Mouse (Mus musculus): ENCODE measurements around the gene Golga7b. TPM values are rescaled to one million over a fixed set of nuclear protein-coding genes. Genes with fewer than 3 reads are reported as not detected.

The Golga7b gene
- not detected in 2 replicates for polyA plus RNA-seq (2012; rRNA removed)

DNA sequence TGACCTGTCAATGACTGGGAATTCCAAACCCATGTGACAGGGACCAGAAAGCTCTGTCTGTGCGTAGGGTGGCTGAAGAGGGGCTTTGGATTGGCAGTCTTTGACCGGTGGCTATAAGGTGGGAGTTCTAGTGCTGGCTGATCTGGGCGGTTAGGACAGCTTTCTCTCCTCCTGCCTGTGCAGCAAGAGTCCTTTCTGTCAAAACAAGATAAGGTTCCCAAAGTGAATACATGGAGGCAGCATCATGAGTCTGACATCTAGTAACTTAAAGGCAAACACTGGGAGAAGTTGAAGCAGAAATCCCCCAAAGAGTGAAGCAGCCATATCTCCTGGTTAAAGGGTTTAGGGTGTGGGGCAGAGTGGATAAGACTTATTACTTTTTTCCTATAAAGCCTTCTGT, at the start of gene Golga7b:
Golga7b (plus strand) TSS at position 56 of the 400 bp plus-strand sequence.

DNA sequence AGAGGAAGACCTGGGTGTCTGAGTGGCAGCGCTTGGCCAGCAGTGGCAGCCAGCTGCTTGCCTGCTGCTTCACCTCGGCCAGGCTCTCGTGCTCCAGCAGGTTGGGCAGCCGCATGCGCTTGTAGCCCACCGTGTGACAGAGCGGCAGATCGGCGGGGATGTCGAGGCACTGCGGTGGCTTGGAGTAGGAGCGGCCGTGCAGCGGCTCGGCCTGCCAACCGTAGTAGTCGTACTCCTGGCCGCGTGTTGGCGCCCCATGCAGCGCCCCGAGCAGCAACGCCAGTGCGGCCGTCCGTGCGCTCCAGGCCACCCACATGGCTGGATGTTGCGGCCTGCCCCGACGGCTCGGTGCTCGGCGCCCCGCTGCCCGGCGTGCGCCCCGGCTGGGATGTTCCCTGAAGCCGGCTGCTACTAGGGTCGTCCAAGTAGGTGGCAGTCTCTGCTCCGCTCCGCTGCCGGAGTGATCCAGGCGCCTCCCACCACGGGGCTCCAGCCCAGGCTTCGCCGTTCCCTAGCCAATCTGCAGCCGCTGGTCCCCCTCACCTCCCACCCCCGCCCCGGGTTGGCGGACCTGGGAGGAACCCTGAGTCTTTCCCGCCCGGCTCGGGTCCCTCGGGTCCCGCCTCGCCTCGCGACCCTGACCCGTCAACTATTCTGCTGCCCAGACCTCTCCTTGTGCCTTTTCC, 45.5 kb upstream of the Golga7b start, which contains the start of gene Sfrp5:
Sfrp5 (minus strand) TSS at position 557 of the 686 bp plus-strand sequence.

Other genes starting within 250 kb of the Golga7b start
- gene Ankrd2, start 211.6 kb upstream of the Golga7b start, polyA plus RNA-seq (2012; rRNA removed): 0.05 and 0.10 TPM in 2 replicates
- 20.8 and 24.0 TPM in 2 replicates for gene Hoga1, start 202.0 kb upstream of the Golga7b start, polyA plus RNA-seq (2012; rRNA removed)
- gene 4933411K16Rik, start 195.3 kb upstream of the Golga7b start, polyA plus RNA-seq (2012; rRNA removed): 0.72 and 0.90 TPM in 2 replicates
- gene Morn4, start 161.2 kb upstream of the Golga7b start, polyA plus RNA-seq (2012; rRNA removed): 1.5 TPM in 2 replicates
- 8.0 and 8.6 TPM in 2 replicates for gene Pi4k2a, start 157.1 kb upstream of the Golga7b start, polyA plus RNA-seq (2012; rRNA removed)
- gene Avpi1, start 118.5 kb upstream of the Golga7b start, polyA plus RNA-seq (2012; rRNA removed): 7.2 and 7.8 TPM in 2 replicates
- 6.8 and 7.5 TPM in 2 replicates for gene Marveld1, start 100.2 kb upstream of the Golga7b start, polyA plus RNA-seq (2012; rRNA removed)
- 7.8 and 8.7 TPM in 2 replicates for gene Zfyve27, start 83.6 kb upstream of the Golga7b start, polyA plus RNA-seq (2012; rRNA removed)
- 0.02 and 0.06 TPM in 2 replicates for gene Sfrp5, start 45.3 kb upstream of the Golga7b start, polyA plus RNA-seq (2012; rRNA removed)
- gene Crtac1, start 184.2 kb downstream of the Golga7b start, polyA plus RNA-seq (2012; rRNA removed): 0.02 and 0.06 TPM in 2 replicates

Measured in liver, embryonic 14 days (tissue).